Mouse (Mus musculus): Measurements from ENCODE around the gene Adamts9. TPM values are rescaled to one million over a fixed set of nuclear protein-coding genes. Genes with fewer than 3 reads are reported as not detected.

Adamts9 gene
- polyA plus RNA-seq, 1 experiment from 2014 or later = 14.2 TPM

DNA sequence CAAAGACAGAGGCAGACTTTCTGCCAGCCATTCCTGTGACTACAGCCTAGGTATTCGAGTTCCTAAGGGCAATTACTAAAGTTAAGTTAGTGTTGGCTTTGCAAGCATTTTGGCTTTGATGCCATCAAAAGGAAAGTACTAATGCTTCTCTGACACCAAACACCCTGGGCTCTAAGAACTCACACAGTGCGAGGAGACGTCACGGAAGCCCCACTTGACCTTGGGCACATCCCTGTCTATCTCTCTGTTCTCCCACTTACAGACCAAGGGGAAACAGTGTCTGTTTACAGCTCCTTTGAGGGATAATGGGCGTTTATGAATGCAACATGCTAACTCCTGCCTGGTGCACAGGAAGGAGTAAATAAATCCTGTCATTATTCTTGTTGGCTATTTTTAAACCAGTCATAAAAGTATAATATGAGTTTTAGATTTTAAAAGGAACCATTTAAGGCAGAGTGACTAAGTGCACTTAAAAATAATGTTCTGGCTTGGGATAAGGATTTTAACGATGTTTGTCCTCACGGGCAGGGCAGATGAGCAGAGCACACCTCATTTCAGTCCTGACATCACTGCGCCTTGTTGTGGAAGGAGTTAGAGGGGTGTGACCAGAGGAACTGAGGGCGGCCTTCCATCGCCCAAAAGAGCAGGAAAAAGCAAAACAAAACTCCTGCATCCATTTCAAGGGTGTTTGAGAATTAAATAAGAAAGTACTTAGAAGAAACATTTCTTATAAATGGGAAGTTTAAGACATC is 22.2 kb downstream of the Adamts9 start:
- no peak overlapping the region for H3K4me3 ChIP-seq (replicated peaks)
- no peak overlapping the region for H3K9ac ChIP-seq
- H3K36me3 ChIP-seq = peaks cover 19% of the 10 kb centered on the region
- peaks cover 42% of the 10 kb centered on the region for H3K4me1 ChIP-seq
- ATAC-seq (replicated peaks; ENCODE audit: low FRiP score) = peak; percentile 68; the same call in 1 of the 2 replicates
- H3K4me2 ChIP-seq = 0 out of 2 replicates have a peak overlapping the region, but pooled peaks have one; percentile 31
- 26% methylated on average over 10 of the region's 10 CpGs for WGBS
- no peaks in the 10 kb centered on the region for H3K27me3 ChIP-seq
- H3K27ac ChIP-seq = peak overlapping the region; percentile 72
- no peaks in the 10 kb centered on the region for H3K9me3 ChIP-seq (replicated peaks)

DNA sequence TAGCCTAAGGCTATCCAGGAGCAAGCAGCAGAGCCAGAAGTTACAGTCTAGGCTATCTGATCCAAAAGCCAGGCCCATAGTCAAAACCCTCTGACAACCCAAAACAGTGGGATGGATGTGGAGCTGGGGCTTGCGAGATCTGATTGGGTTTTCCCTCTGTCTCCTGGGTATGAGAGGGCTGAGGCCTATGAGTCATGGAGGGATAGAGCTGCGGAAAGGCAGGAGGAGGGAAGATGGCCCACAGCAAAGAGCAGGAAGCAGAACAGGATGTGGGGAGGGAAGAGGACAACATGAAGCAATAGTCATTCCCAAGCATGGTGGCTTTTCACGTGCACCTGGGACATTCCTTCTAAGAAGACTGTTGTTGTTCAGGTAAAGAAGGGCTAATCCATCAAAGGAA is 32.7 kb downstream of the Adamts9 start:
- Histone ChIP-seq H3K4me1 (peaks cover 6% of the 10 kb centered on the region; the same call in 1 of the 2 replicates), H3K9me3 (replicated peaks) (no peaks in the 10 kb centered on the region), H3K9ac (no peak overlapping the region), H3K27ac (no peak overlapping the region), H3K36me3 (peaks cover 68% of the 10 kb centered on the region), H3K27me3 (no peaks in the 10 kb centered on the region), H3K4me3 (replicated peaks) (no peak overlapping the region), H3K4me2 (no peak overlapping the region)
- 79% methylated on average over 3 of the region's 3 CpGs for WGBS
- ATAC-seq (replicated peaks; ENCODE audit: low FRiP score) = no peak

DNA sequence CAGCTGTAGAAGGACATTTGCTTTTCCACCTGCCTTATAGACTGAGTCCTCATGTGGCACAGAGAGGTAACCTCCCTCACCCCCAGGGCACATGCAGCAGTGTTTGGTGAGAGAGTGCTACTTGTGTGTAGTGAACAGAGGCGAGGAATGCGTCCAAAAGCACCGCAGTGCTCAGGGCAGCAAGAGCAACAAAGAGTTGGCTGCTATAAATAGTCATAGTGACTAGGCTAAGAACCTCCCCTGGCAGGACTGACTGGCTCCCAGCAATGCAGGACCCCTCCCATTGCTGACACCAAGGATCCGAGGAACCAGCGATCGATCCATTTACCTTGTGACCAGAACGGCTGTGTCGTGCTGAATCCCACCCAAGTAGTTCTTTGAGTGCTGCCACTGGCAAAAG is 33.9 kb downstream of the Adamts9 start:
- Histone ChIP-seq H3K27ac (0 out of 2 replicates have a peak overlapping the region, but pooled peaks have one; percentile 18), H3K36me3 (peaks cover 75% of the 10 kb centered on the region), H3K9ac (no peak overlapping the region), H3K9me3 (replicated peaks) (no peaks in the 10 kb centered on the region), H3K27me3 (no peaks in the 10 kb centered on the region), H3K4me3 (replicated peaks) (no peak overlapping the region), H3K4me2 (no peak overlapping the region), H3K4me1 (peaks cover 14% of the 10 kb centered on the region; the same call in 1 of the 2 replicates)
- WGBS = 54% methylated on average over 8 of the region's 8 CpGs
- ATAC-seq (replicated peaks; ENCODE audit: low FRiP score) = no peak

DNA sequence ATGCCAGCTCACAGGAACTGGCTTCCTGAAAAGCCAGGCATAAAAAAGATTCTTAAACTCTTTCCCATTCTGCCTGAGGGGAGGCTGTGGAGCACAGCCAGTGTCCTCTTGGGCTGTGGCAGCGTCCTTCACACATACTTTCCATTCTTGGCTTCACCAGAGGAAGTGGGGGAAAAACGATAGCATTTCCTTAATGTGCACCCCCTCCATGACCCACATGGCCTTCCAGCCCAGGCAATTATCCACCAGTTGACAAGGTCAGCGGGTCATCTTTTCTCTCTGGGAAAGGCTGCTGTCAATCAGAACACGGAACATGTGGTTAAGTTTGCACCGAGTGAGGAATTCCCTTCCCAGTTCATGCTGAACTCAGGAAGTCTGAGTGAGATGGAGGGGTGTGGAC is 37.4 kb downstream of the Adamts9 start:
- Histone ChIP-seq H3K27ac (0 out of 2 replicates have a peak overlapping the region, but pooled peaks have one; percentile 37), H3K4me1 (peaks cover 14% of the 10 kb centered on the region; the same call in 1 of the 2 replicates), H3K4me2 (no peak overlapping the region), H3K36me3 (peaks cover 89% of the 10 kb centered on the region), H3K9ac (no peak overlapping the region), H3K9me3 (replicated peaks) (no peaks in the 10 kb centered on the region), H3K27me3 (no peaks in the 10 kb centered on the region), H3K4me3 (replicated peaks) (no peak overlapping the region)
- 36% methylated on average over 5 of the region's 5 CpGs for WGBS
- ATAC-seq (replicated peaks; ENCODE audit: low FRiP score) = no peak

DNA sequence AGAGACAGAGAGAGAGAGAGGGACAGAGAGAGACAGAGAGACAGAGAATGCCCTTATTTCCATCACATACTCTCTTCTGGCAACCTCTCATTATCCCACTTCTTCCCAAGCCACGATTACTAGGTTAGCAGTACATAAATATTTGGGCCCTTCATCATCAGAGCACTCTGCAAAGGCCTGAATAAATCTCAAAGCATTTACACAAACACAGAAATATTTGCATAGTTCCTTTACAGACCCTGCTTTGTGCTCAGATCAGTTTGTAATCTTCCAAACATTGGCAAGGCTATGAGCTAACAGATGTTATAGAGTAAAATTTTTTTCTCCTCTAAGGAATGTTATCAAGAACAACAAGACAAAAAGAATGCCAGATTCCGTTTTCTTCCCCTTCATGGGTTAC is 38.8 kb downstream of the Adamts9 start:
- no peak overlapping the region for H3K4me2 ChIP-seq
- H3K9me3 ChIP-seq (replicated peaks) = no peaks in the 10 kb centered on the region
- peaks cover 14% of the 10 kb centered on the region; the same call in 1 of the 2 replicates for H3K4me1 ChIP-seq
- no peak overlapping the region for H3K9ac ChIP-seq
- no peak overlapping the region for H3K4me3 ChIP-seq (replicated peaks)
- H3K27me3 ChIP-seq = no peaks in the 10 kb centered on the region
- peak overlapping the region; percentile 56; the same call in 1 of the 2 replicates for H3K27ac ChIP-seq
- ATAC-seq (replicated peaks; ENCODE audit: low FRiP score) = no peak
- H3K36me3 ChIP-seq = peaks cover 88% of the 10 kb centered on the region
- WGBS = 61% methylated on average over 2 of the region's 2 CpGs

DNA sequence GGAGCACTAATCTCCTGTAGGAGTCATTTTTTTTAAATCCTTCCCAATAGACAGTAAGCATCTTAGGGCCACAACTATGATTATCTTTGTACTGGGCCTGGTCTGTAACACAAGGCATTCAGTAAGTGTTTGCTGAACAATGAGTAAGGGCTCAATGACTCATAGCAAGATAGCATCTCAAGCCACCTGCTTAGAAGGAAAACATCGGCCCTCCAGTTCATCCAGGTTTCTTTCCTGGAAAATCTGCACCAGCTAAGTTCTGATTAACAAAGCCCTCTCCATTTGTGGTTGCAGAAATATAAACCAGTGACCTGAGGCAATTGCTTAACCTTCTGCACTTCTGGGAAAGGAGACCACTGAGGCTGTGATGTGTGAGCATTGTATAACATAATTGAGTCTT is 39.3 kb downstream of the Adamts9 start:
- H3K27ac ChIP-seq = 0 out of 2 replicates have a peak overlapping the region, but pooled peaks have one; percentile 56

DNA sequence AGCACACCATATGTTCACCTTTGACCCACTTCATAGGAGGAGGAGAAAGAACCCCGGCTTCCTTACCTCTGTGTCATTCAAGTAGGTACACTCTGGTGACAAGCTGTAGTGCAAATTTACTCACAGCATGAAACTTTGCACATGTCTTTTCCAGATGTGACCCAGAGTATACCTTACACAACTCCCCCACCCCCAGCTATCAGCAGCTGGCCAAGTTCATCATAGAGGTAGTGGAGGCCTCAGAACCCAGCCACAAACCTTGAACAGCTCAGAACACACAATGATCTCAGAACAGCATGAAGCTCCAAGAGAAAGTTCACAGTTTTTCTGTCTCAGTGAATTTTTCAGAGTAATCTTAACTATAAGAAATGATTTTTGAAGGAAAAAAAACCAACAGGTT is 51.8 kb downstream of the Adamts9 start:
- Histone ChIP-seq H3K4me2 (no peak overlapping the region), H3K27ac (no peak overlapping the region), H3K27me3 (no peaks in the 10 kb centered on the region), H3K4me3 (replicated peaks) (no peak overlapping the region), H3K9me3 (replicated peaks) (no peaks in the 10 kb centered on the region), H3K9ac (no peak overlapping the region), H3K36me3 (peaks cover 86% of the 10 kb centered on the region), H3K4me1 (peaks cover 11% of the 10 kb centered on the region; the same call in 1 of the 2 replicates)
- WGBS = 28% methylated on average over 1 of the region's 1 CpGs
- no peak for ATAC-seq (replicated peaks; ENCODE audit: low FRiP score)

More for the DNA sequence above, 39.3 kb downstream of the Adamts9 start:
- Histone ChIP-seq H3K4me3 (replicated peaks) (no peak overlapping the region), H3K4me1 (peaks cover 14% of the 10 kb centered on the region; the same call in 1 of the 2 replicates), H3K36me3 (peaks cover 88% of the 10 kb centered on the region), H3K9ac (no peak overlapping the region), H3K4me2 (no peak overlapping the region), H3K27me3 (no peaks in the 10 kb centered on the region), H3K9me3 (replicated peaks) (no peaks in the 10 kb centered on the region)
- no peak for ATAC-seq (replicated peaks; ENCODE audit: low FRiP score)
- 70% methylated on average over 1 of the region's 1 CpGs for WGBS

DNA sequence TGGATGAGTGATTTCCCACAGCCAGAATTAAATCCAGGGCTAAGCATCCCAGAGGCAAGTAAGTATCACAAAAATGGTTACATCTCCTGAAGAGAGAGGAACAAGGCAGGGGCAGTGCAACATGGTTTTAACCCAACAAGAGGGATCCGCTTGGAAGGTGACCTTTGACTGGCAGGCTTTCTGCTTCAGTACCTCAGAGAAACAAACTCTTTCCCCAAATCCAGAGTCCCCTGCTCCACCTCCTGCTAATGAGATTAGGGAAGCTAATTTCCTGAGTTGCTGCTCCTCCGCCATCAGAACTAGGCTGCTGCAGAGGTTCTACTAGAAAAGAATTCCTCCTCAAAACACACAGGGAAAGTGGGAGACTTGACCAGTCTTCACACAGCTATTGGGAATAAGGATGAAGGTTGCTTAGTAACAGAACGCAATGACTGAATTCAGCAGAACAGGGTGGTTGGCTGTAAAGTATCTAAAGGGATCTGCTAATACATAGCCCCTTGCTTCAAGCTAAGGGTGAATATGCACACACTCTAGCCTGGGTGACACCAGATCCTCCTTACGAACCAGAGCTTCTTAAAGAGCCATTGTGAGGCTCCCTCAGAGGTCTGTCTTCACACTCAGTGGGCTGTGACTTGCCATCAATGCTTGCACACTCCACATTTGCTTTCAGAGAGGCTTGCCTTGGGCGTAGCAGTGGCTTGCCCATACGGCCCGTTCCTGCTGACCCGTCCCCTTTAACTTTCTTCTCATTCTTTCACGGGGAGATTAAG is 60.0 kb downstream of the Adamts9 start:
- Histone ChIP-seq H3K27me3 (no peaks in the 10 kb centered on the region), H3K4me1 (peaks cover 53% of the 10 kb centered on the region), H3K4me2 (no peak overlapping the region), H3K9me3 (replicated peaks) (no peaks in the 10 kb centered on the region), H3K4me3 (replicated peaks) (no peak overlapping the region), H3K36me3 (peaks cover 90% of the 10 kb centered on the region), H3K9ac (no peak overlapping the region), H3K27ac (peak overlapping the region; percentile 75)
- 48% methylated on average over 9 of the region's 9 CpGs for WGBS
- ATAC-seq (replicated peaks; ENCODE audit: low FRiP score) = peak; percentile 45

DNA sequence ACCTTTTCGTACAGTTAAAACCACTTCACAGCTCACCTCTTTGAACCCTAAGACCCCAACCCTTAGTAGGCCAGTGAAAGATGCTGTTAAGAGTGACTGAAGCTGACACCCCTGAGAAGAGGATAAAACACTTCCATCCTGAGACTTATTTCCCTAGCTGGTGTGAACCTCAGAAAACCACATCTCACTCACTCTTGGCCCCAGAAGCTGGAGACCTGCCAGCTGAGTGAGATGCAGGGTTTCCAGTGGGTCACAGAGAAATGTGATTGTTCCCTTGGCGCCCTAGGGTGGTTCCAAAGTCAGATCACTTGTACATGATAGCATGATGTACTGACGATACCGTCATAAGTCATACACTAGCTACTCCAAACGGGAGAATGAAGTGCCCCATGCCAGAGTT is 60.8 kb downstream of the Adamts9 start:
- no peak for ATAC-seq (replicated peaks; ENCODE audit: low FRiP score)
- peaks cover 89% of the 10 kb centered on the region for H3K36me3 ChIP-seq

DNA sequence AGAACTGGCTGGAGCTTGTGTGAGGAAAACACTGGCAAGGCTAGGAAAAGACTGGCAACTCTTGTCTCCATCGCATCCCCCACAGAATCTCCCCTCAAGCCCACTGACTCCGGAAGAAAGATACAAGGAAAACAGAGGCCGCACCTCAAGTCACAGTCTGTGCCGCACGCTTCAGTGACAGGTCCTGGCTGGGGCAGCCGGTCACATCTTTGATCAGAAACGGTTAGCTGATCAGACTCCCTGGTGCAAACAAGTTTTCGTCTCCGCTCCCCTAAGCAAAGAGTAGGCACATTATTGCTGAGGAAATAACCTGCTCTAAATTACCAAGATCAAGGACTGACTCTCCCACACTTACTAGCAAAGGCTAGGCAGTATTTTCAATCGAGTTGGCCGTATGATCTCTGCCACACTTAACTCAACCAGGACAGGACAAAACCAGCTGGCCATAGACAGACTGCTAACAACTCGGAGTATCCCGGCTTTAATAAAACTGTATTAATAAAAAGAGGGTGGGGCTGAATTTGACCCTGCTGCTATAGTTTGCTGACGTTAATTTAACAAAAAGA is 63.5 kb downstream of the Adamts9 start:
- no peak overlapping the region for H3K4me3 ChIP-seq (replicated peaks)
- WGBS = 35% methylated on average over 14 of the region's 14 CpGs
- H3K27ac ChIP-seq = peak overlapping the region; percentile 68
- peaks cover 49% of the 10 kb centered on the region for H3K4me1 ChIP-seq
- H3K4me2 ChIP-seq = no peak overlapping the region
- H3K9me3 ChIP-seq (replicated peaks) = no peaks in the 10 kb centered on the region
- H3K9ac ChIP-seq = no peak overlapping the region
- no peaks in the 10 kb centered on the region for H3K27me3 ChIP-seq
- H3K36me3 ChIP-seq = peaks cover 90% of the 10 kb centered on the region
- peak; percentile 69 for ATAC-seq (replicated peaks; ENCODE audit: low FRiP score)

More for the DNA sequence above, 60.8 kb downstream of the Adamts9 start:
- peak overlapping the region; percentile 75; the same call in 1 of the 2 replicates for H3K27ac ChIP-seq
- no peaks in the 10 kb centered on the region for H3K27me3 ChIP-seq
- H3K9me3 ChIP-seq (replicated peaks) = no peaks in the 10 kb centered on the region
- no peak overlapping the region for H3K4me2 ChIP-seq
- H3K9ac ChIP-seq = no peak overlapping the region
- peaks cover 53% of the 10 kb centered on the region for H3K4me1 ChIP-seq
- no peak overlapping the region for H3K4me3 ChIP-seq (replicated peaks)
- 77% methylated on average over 5 of the region's 5 CpGs for WGBS

DNA sequence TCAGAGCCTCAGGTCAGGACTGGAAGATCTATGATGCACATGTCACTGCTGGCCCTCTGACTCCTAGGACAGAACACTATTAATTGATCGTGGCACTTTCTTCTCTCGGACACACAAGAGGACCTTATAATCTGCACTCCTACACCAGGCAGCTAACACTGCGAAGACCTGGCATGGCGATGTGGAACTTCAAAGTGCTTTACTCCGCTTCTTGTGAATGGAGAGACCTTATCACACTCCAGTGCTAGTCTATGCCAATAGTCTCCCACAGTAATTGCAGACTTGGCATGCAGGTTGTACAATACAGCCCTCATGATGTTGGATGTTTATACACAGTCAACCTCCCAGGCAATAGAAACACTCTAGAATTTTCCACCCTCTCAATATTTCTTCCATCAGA is 64.5 kb downstream of the Adamts9 start:
- H3K27me3 ChIP-seq = no peaks in the 10 kb centered on the region
- H3K4me1 ChIP-seq = peaks cover 40% of the 10 kb centered on the region
- 0 out of 2 replicates have a peak overlapping the region, but pooled peaks have one; percentile 51 for H3K27ac ChIP-seq
- WGBS = 71% methylated on average over 5 of the region's 5 CpGs
- H3K36me3 ChIP-seq = peaks cover 90% of the 10 kb centered on the region
- ATAC-seq (replicated peaks; ENCODE audit: low FRiP score) = no peak
- no peak overlapping the region for H3K9ac ChIP-seq
- H3K4me2 ChIP-seq = no peak overlapping the region
- H3K4me3 ChIP-seq (replicated peaks) = no peak overlapping the region
- no peaks in the 10 kb centered on the region for H3K9me3 ChIP-seq (replicated peaks)

DNA sequence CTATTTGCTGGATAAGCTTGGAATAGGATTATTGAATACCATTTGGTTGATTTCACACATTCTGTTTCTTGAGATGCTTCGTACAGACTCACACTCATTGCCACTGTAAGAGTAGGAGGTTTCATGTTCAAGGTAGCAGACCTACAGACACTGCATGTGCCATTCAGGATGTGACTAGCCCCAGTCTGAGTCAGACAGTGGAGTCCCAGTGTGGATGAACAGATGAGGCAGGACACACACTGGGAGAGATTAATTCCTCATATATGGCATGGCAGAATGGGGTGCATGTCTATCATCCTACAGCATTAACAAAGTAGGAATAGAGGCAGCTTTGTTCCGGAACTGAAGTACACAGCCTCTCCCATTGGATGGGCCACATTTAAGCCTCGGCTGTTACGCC is 66.1 kb downstream of the Adamts9 start:
- 96% methylated on average over 4 of the region's 4 CpGs for WGBS
- Histone ChIP-seq H3K4me1 (peaks cover 24% of the 10 kb centered on the region), H3K9me3 (replicated peaks) (no peaks in the 10 kb centered on the region), H3K4me2 (no peak overlapping the region), H3K27me3 (no peaks in the 10 kb centered on the region), H3K36me3 (peaks cover 89% of the 10 kb centered on the region), H3K9ac (no peak overlapping the region), H3K4me3 (replicated peaks) (no peak overlapping the region), H3K27ac (no peak overlapping the region)
- no peak for ATAC-seq (replicated peaks; ENCODE audit: low FRiP score)

Data from kidney, embryonic 15.5 days (tissue).